Mouse (Mus musculus) hindbrain, embryonic 10.5 days (tissue): ENCODE measurements around the gene Rab43. TPM values are rescaled to one million over a fixed set of nuclear protein-coding genes. Genes with fewer than 3 reads are reported as not detected.

ENCODE experiments used
- DNase-seq: peaks from one replicate; pipeline ENCODE4 v3.0.0-alpha.2; 2017; ENCODE audit warnings: low spot score
- H3K27ac ChIP-seq: fragments of 300-500 bp; sonication (generic); 2 replicates; pipeline ENCODE4 v1.5.1; 2016; ENCODE audit warnings: mild to moderate bottlenecking, moderate library complexity
- H3K27me3 ChIP-seq: fragments of 300-500 bp; sonication (generic); 2 replicates; pipeline ENCODE4 v1.6.1; 2016; ENCODE audit warnings: mild to moderate bottlenecking; ENCODE audit not compliant: poor library complexity, insufficient read depth, severe bottlenecking
- H3K36me3 ChIP-seq: fragments of 300-500 bp; sonication (generic); 2 replicates; pipeline ENCODE4 v1.6.1; 2016; ENCODE audit warnings: mild to moderate bottlenecking, moderate library complexity
- H3K4me1 ChIP-seq: fragments of 300-500 bp; sonication (generic); replicated peaks from 2 replicates; pipeline ENCODE4 v1.6.1; 2016; ENCODE audit warnings: mild to moderate bottlenecking
- H3K4me3 ChIP-seq: fragments of 300-500 bp; sonication (generic); 2 replicates; pipeline ENCODE4 v1.5.1; 2016; ENCODE audit warnings: mild to moderate bottlenecking, moderate library complexity
- H3K9me3 ChIP-seq: fragments of 300-500 bp; sonication (generic); 2 replicates; pipeline ENCODE4 v1.6.1; 2016; ENCODE audit warnings: mild to moderate bottlenecking, moderate library complexity
- WGBS: fragments of 180-500 bp; shearing (Covaris S2); methylation state at CpG from one replicate; pipeline ENCODE4 v1.1.7; 2016; 5-methylcytosine and 5-hydroxymethylcytosine counted together
- polyA plus RNA-seq: library from polyadenylated mRNA; unstranded; fragments of >200 nt; fragmentation: Nextera tagmentation; extraction: Ambion mirVana; gene quantifications from 2 replicates; pipeline ENCODE4 v1.2.1, GENCODE M21; 2016

Gene Rab43
- polyA plus RNA-seq, 1 experiment from 2014 or later = 8.1 TPM

- H3K36me3 ChIP-seq = peaks cover 56% of the 10 kb centered on the region
- under 1% methylated on average over 46 of the region's 46 CpGs for WGBS
- DNase-seq = peak; percentile 95
Observed at GRCm38 (mm10) chr6:87838551-87839197, 26.7 kb upstream of the Rab43 start, which contains the start of gene Isy1. TSS of gene Isy1 (minus strand) at chr6:87838798.

GRCm38 (mm10) chr6:87835695-87836094 is 23.7 kb upstream of the Rab43 start, which contains the start of gene Gm45140:
TSS of gene Gm45140 (minus strand) at chr6:87835795.
- peaks cover 56% of the 10 kb centered on the region for H3K36me3 ChIP-seq
- 95% methylated on average over 7 of the region's 7 CpGs for WGBS
- DNase-seq = no peak
- no peaks in the 10 kb centered on the region for H3K27me3 ChIP-seq
- peaks cover 23% of the 10 kb centered on the region for H3K4me1 ChIP-seq
- no peak within 1 kb of the TSS for H3K4me3 ChIP-seq
- no peak within 1 kb of the TSS for H3K27ac ChIP-seq
- no peaks in the 10 kb centered on the region for H3K9me3 ChIP-seq

More at GRCm38 (mm10) chr6:87838551-87839197, 26.7 kb upstream of the Rab43 start, which contains the start of gene Isy1:
- peaks cover 23% of the 10 kb centered on the region for H3K4me1 ChIP-seq
- no peaks in the 10 kb centered on the region for H3K27me3 ChIP-seq
- no peaks in the 10 kb centered on the region for H3K9me3 ChIP-seq
- peak within 1 kb of the TSS; percentile 78 for H3K4me3 ChIP-seq
- H3K27ac ChIP-seq = peak within 1 kb of the TSS; percentile 93

- Histone ChIP-seq H3K4me3 (no peak overlapping the region), H3K36me3 (peaks cover 99% of the 10 kb centered on the region), H3K4me1 (no peaks in the 10 kb centered on the region), H3K9me3 (no peaks in the 10 kb centered on the region), H3K27ac (no peak overlapping the region), H3K27me3 (no peaks in the 10 kb centered on the region)
- DNase-seq = no peak
- WGBS = 94% methylated on average over 2 of the region's 2 CpGs
Observed at GRCm38 (mm10) chr6:87820366-87820765, 8.4 kb upstream of the Rab43 start.

- peaks cover 11% of the 10 kb centered on the region; the same call in 1 of the 2 replicates for H3K27me3 ChIP-seq
- peaks cover 31% of the 10 kb centered on the region for H3K4me1 ChIP-seq
- H3K27ac ChIP-seq = no peak overlapping the region
- 95% methylated on average over 5 of the region's 5 CpGs for WGBS
- no peak overlapping the region for H3K4me3 ChIP-seq
- no peaks in the 10 kb centered on the region for H3K9me3 ChIP-seq
- DNase-seq = no peak
- H3K36me3 ChIP-seq = peaks cover 62% of the 10 kb centered on the region
Observed at GRCm38 (mm10) chr6:87814486-87814885, 2.5 kb upstream of the Rab43 start.

- H3K4me1 ChIP-seq = peaks cover 32% of the 10 kb centered on the region
- no peak overlapping the region for H3K27ac ChIP-seq
- peak overlapping the region; percentile 75 for H3K4me3 ChIP-seq
- H3K9me3 ChIP-seq = no peaks in the 10 kb centered on the region
- 81% methylated on average over 1 of the region's 1 CpGs for WGBS
- peaks cover 11% of the 10 kb centered on the region; the same call in 1 of the 2 replicates for H3K27me3 ChIP-seq
- H3K36me3 ChIP-seq = peaks cover 43% of the 10 kb centered on the region
- DNase-seq = no peak
Observed at GRCm38 (mm10) chr6:87812656-87813055, 692 bp upstream of the Rab43 start.

GRCm38 (mm10) chr6:87810713-87811669 is 973 bp downstream of the Rab43 start:
- Histone ChIP-seq H3K9me3 (no peaks in the 10 kb centered on the region), H3K27me3 (peaks cover 11% of the 10 kb centered on the region; the same call in 1 of the 2 replicates), H3K36me3 (peaks cover 27% of the 10 kb centered on the region), H3K4me1 (peaks cover 36% of the 10 kb centered on the region), H3K4me3 (peak overlapping the region; percentile 75), H3K27ac (peak overlapping the region; percentile 86)
- 1% methylated on average over 77 of the region's 77 CpGs for WGBS
- peak; percentile 39 for DNase-seq

GRCm38 (mm10) chr6:87810311-87810710 is 1.7 kb downstream of the Rab43 start:
- DNase-seq = no peak
- Histone ChIP-seq H3K36me3 (peaks cover 22% of the 10 kb centered on the region), H3K27ac (no peak overlapping the region), H3K27me3 (peaks cover 11% of the 10 kb centered on the region; the same call in 1 of the 2 replicates), H3K9me3 (no peaks in the 10 kb centered on the region), H3K4me1 (peaks cover 36% of the 10 kb centered on the region), H3K4me3 (peak overlapping the region; percentile 75)
- 43% methylated on average over 6 of the region's 6 CpGs for WGBS

GRCm38 (mm10) chr6:87809651-87810161 is 2.3 kb downstream of the Rab43 start:
- H3K27ac ChIP-seq = no peak overlapping the region
- peaks cover 19% of the 10 kb centered on the region for H3K36me3 ChIP-seq
- peaks cover 11% of the 10 kb centered on the region; the same call in 1 of the 2 replicates for H3K27me3 ChIP-seq
- no peaks in the 10 kb centered on the region for H3K9me3 ChIP-seq
- H3K4me3 ChIP-seq = peak overlapping the region; percentile 1; the same call in 1 of the 2 replicates
- DNase-seq = no peak
- peaks cover 36% of the 10 kb centered on the region for H3K4me1 ChIP-seq
- WGBS = 89% methylated on average over 6 of the region's 6 CpGs

GRCm38 (mm10) chr6:87809144-87809543 is 2.8 kb downstream of the Rab43 start:
- H3K27ac ChIP-seq = no peak overlapping the region
- no peaks in the 10 kb centered on the region for H3K9me3 ChIP-seq
- DNase-seq = no peak
- peaks cover 20% of the 10 kb centered on the region for H3K36me3 ChIP-seq
- H3K4me3 ChIP-seq = no peak overlapping the region
- H3K4me1 ChIP-seq = peaks cover 36% of the 10 kb centered on the region
- WGBS = 91% methylated on average over 2 of the region's 2 CpGs
- H3K27me3 ChIP-seq = peaks cover 11% of the 10 kb centered on the region; the same call in 1 of the 2 replicates

- Histone ChIP-seq H3K4me1 (peaks cover 36% of the 10 kb centered on the region), H3K36me3 (peaks cover 15% of the 10 kb centered on the region), H3K27me3 (peaks cover 9% of the 10 kb centered on the region; the same call in 1 of the 2 replicates), H3K9me3 (no peaks in the 10 kb centered on the region), H3K27ac (no peak overlapping the region), H3K4me3 (no peak overlapping the region)
- 82% methylated on average over 3 of the region's 3 CpGs for WGBS
- no peak for DNase-seq
Observed at GRCm38 (mm10) chr6:87808521-87808920, 3.4 kb downstream of the Rab43 start.

- Histone ChIP-seq H3K36me3 (peaks cover 12% of the 10 kb centered on the region), H3K9me3 (no peaks in the 10 kb centered on the region), H3K4me3 (no peak overlapping the region), H3K4me1 (peaks cover 36% of the 10 kb centered on the region), H3K27ac (no peak overlapping the region), H3K27me3 (0 out of 2 replicates have a peak, but pooled peaks cover 6% of the 10 kb centered on the region)
- 83% methylated on average over 4 of the region's 4 CpGs for WGBS
- no peak for DNase-seq
Observed at GRCm38 (mm10) chr6:87807735-87808440, 4.1 kb downstream of the Rab43 start.

- no peak overlapping the region for H3K4me3 ChIP-seq
- H3K9me3 ChIP-seq = no peaks in the 10 kb centered on the region
- H3K27me3 ChIP-seq = 0 out of 2 replicates have a peak, but pooled peaks cover 6% of the 10 kb centered on the region
- 62% methylated on average over 2 of the region's 2 CpGs for WGBS
- peaks cover 28% of the 10 kb centered on the region for H3K4me1 ChIP-seq
- no peak for DNase-seq
- H3K36me3 ChIP-seq = peaks cover 12% of the 10 kb centered on the region
- no peak overlapping the region for H3K27ac ChIP-seq
Observed at GRCm38 (mm10) chr6:87806857-87807256, 5.1 kb downstream of the Rab43 start.
